Mouse (Mus musculus): ENCODE measurements around the gene Chpt1. TPM values are rescaled to one million over a fixed set of nuclear protein-coding genes. Genes with fewer than 3 reads are reported as not detected.
A peak's percentile ranks its signal among the peaks of the same experiment; 100 is the strongest.
"Not testable (repeated sequence)": the region's sequence is repeated elsewhere in the genome, so short reads cannot be mapped to it uniquely, and the experiment has no call there.

Gene Chpt1
- total RNA-seq (2021), result 272 and 287 TPM in 2 replicates
- long read RNA-seq, experiment 1, full-length matches to known transcripts, result 432 of 482 reads
- long read RNA-seq, experiment 1, partial matches to known transcripts, result 13 of 482 reads
- long read RNA-seq, experiment 1, other reads (novel, unspliced or antisense), result 37 of 482 reads
- long read RNA-seq, experiment 2, full-length matches to known transcripts, result 384 of 409 reads
- long read RNA-seq, experiment 2, partial matches to known transcripts, result 5 of 409 reads
- long read RNA-seq, experiment 2, other reads (novel, unspliced or antisense), result 20 of 409 reads

DNA sequence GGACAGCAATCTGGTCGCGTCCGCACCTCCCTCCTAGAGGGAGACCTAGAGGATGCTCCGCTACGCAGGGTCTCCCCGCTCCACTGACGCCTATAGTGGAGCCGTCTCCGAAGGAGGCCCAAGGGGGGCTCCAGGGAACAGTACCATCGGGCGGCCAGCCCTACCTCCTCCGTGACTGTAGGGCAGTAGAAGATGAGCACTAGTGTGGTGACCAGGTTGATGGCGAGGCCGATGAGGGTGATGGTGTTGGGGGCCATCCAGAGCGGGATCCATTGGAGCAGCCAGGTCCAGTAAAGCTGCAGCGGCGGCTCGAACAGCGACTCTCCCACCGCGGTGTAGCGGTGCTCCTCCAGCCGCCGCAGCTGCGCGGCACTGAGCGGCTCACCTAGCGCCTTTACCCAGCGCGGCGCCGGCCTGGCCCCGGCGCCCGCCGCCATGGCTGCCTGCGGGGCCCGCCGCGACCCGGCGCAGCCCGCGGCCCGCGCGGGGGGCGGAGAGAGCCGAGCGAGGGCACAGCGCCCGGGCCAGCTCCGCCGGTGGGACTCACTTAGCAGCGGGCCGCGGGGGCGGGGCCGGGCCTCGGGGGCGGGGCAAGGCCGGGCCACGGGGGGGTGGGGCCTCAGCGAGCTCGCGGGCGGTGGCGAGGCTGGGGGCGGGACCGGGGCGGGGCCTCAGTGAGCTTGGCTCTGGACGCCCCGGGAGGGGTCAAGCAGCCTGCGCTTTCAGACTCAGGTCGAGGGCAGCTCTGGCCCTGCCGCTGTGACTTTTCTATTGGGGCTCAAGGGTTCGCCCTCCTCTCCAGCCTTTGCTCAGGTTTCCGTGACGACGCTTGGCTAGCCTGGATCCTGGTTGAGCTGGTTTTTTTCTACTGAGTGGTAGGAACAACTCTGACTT is at the start of gene Chpt1:
Gene Chpt1, minus strand, starts transcription at position 653 of the 894 bp plus-strand sequence.
- DNase-seq, result peak; percentile 96

DNA sequence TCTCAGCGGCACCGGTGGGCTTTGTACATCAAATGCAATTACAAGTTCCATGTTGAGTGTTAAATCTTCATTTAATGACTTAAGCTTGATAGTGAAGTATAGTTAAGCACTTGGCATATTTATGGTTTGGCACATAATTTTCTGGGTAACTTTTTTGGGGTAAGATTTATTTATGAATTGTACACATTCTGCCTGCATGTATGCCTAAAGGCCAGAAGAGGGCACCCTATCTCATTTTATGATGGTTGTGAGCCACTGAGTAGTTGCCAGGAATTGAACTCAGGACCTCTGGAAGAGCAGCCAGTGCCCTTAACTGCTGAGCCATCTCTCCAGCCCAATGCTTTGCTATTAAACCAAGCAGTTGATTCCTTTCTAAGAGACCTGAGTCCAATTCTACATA is 48.9 kb upstream of the Chpt1 start:
- no peak for DNase-seq

DNA sequence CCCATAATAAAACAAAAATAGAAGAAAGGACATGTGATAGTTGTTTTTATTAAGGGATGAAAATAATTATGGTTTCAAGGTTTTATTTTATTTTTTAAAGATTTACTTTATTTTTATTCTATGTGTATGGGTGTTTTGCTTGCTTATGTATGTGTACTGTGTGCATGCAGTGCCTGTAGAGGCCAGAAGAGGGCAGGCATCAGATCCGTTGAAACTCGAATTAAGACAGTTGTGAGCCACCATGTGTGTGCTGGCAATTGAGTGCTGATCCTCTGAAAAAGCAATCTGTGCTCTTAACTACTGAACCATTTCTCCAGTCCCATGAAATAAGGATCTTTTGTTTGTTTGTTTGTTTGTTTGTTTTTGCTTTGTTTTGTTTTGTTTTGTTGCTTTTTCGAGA is 46.4 kb upstream of the Chpt1 start:
- DNase-seq, result no peak

DNA sequence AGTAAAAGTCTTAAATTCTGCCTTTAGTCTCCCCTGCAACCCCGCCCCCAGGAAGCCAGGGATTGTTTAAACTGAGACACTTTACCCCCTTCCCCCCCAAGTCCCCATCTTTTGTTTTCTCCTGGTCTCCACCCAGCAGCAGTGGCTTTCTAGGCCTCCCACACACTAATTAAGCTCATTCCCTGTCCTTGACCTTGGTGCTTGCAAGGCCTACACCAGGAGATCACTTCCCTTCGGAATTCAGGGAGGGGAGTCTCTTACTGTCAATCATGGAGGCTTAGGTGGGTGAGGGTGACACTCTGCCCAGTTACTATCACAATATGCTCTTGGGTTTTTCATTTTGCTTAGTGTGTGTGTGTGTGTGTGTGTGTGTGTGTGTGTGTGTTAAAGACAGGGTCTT is 43.8 kb upstream of the Chpt1 start:
- DNase-seq, result no peak

GRCm38 (mm10) chr10:88530631-88531030 is 26.8 kb upstream of the Chpt1 start:
- DNase-seq, result no peak

DNA sequence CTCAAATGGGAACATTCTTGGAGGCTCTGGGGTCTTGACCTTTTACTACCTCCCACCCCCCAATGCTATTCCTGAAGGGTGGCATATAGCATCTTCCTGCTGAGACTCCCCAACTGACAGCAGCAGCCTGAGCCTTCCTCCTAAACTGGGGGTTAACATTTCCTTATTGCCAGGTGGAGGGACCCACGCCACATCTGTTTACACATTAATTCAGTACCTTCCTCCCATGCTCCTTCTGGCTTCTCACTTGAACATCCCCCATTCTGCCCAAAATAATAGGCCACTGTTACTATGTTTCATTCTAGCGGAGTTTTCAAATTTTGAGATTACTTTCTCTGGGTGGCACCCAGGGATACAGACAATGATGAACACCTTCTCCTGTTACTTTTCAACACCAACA is 20.1 kb upstream of the Chpt1 start:
- no peak for DNase-seq

- no peak for DNase-seq
Observed at GRCm38 (mm10) chr10:88523212-88523611, 19.3 kb upstream of the Chpt1 start.

DNA sequence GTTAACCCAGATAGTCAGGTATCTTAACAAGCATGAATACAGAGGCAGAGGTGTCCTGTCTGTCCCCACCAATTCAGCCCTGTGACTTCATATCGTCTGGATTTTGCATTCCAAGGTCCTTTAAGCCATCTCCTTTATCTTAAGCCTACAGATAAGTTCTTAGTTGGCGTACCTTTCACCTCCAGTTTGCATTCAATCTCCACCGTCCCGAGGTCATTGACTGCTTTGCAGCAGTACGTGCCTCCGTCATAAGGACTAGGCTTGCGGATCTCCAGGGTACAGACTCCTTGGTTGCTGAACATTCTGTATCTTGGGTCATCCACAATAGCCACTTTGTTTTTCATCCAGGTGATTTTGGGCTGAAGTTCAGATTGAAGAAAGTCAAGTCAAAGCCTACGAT is 18.9 kb upstream of the Chpt1 start:
- no peak for DNase-seq

DNA sequence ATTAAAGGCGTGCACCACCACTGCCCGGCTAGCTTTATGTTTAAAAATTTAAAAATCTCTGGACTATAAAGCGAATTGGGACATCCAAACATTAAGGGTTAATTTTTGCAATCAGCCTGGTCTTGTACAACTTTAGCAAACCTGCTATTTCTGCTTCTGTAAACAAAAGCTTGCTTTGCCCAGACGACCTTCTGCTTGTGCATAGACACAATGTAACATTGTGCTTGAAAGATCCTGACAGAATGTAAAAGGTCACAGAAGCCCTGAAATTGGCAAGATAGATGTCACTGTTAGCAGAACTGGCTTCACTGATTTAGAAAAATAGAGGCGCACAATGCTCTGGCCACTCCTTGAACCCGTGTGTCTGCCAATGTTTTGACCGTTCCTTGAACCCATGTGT is 11.2 kb upstream of the Chpt1 start:
- DNase-seq, result not testable (repeated sequence)

DNA sequence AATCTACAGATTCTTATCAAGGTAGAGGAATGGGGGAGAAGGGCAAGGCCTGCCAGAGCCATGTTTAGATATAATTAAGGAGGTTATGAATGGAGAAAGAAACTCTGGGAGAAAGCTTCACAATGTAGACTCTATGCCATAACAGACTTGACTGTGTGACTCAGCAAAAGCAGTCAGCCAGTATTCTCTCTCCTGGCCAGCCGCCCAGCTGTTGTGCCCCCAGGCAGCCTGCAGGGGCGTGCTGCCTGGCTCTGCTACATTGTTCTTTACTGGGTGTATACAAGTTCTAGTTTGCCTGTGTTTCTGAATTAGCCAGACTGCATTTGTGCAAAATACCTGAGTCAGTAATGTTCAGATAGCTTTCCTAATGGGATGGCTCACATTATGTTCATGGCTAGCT is 10.6 kb upstream of the Chpt1 start:
- DNase-seq, result peak; percentile 91

- DNase-seq, result peak; percentile 10
Observed at GRCm38 (mm10) chr10:88513574-88514135, 9.8 kb upstream of the Chpt1 start.

DNA sequence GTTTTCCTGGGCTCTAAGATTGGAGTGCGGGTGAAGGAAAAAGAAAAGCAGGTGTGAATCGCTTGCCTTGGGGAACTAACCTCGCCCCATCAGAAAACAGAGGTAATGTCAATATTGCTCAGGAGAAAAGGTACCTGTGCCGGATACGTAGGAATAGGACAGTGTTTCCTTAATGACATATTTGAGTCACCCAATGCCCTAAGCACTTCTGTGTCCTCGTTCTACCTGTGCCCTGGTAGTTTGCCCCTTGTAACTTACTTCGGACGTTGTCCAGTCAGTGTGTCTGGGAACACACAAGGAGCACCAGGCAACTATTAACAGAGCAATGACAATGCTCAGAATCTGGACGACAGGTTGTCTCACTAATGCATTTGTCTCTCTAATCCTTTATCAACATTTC is 7.5 kb upstream of the Chpt1 start:
- no peak for DNase-seq

- peak; percentile 69 for DNase-seq
Observed at GRCm38 (mm10) chr10:88510503-88511271, 6.8 kb upstream of the Chpt1 start.

- peak; percentile 31 for DNase-seq
Observed at GRCm38 (mm10) chr10:88507691-88508143, 3.8 kb upstream of the Chpt1 start.

- no peak for DNase-seq
Observed at GRCm38 (mm10) chr10:88505256-88505655, 1.4 kb upstream of the Chpt1 start.

- DNase-seq, result peak; percentile 35
Observed at GRCm38 (mm10) chr10:88504481-88504880, 608 bp upstream of the Chpt1 start.

DNA sequence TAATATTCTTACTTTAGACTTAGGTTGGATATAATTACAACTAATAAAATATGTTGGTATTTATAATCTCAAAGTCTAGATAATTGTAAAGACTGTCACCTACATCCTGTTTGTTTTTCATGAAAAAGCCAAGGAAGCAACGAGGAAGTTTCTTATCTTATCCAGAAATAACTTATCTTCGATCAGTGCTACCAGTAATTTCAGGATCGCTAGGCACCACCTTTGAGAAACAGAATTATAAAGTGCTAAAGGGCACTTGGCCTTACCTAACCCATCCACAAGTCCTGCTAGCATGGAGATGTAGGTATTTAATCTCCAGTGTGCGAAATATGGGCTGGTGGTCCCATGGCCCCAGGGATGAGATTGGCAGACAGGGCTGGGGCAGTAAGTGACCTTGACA is 954 bp downstream of the Chpt1 start:
- no peak for DNase-seq

GRCm38 (mm10) chr10:88501886-88502765 is 1.7 kb downstream of the Chpt1 start:
- DNase-seq, result peak; percentile 43

DNA sequence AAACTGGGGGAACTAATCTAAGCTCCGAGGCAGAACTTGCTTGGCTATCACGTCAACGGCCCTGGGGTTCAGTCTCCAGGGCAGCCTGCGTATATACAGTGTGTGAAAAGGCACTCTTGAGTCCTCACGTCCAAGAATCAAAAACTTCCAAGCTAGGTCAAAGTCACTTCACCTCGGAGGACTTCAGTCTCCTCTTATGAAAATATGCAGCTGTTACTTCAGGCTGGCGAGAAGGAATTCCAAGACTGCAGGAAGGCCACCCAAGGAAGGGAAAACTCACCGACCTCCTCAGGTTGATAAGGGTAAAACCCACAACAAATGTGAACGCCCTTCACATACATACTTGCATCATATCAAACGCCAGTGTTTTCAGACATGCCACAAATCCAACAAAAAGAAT is 2.5 kb downstream of the Chpt1 start:
- DNase-seq, result no peak

DNA sequence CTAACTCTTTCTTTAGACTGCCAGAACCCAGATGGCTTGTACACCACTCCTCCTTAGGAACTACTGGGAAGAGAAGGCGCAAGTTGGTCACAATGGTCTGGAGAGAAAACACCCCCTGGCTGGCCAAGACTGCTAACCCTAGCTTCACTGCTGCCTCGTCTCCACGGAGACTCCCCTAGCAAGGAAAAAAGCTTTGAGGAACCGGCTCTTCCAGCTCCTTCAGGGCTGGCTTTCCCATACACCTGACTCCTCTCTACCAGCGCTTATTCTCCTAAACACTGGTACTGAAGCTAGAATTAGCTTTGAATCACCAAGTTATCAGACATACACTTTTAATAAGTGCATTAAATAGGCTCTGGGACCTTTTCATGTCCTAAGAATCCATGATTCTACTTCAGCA is 3.9 kb downstream of the Chpt1 start:
- DNase-seq, result no peak

- DNase-seq, result no peak
Observed at GRCm38 (mm10) chr10:88496864-88497564, 6.9 kb downstream of the Chpt1 start.
